Mouse (Mus musculus) embryonic facial prominence, embryonic 15.5 days (tissue): ENCODE results near the gene Trim50. TPM values are rescaled to one million over a fixed set of nuclear protein-coding genes. Genes with fewer than 3 reads are reported as not detected.
"Not testable (repeated sequence)": the region's sequence is repeated elsewhere in the genome, so short reads cannot be mapped to it uniquely, and the experiment has no call there.

Source experiments
- ATAC-seq: fragments of 200-750 bp; cut with Nextera tagmentation; 2 replicates; pipeline ENCODE4 v1.8.0; 2017; ENCODE audit warnings: low read depth, moderate TSS enrichment; ENCODE audit not compliant: insufficient number of reproducible peaks, low FRiP score, low TSS enrichment
- H3K27ac ChIP-seq: fragments of 300-500 bp; sonication (generic); replicated peaks from 2 replicates; pipeline ENCODE4 v1.5.1; 2015; ENCODE audit warnings: mild to moderate bottlenecking, inconsistent platforms
- H3K27me3 ChIP-seq: fragments of 300-500 bp; sonication (generic); 2 replicates; pipeline ENCODE4 v1.6.1; 2015; ENCODE audit warnings: inconsistent platforms
- H3K36me3 ChIP-seq: fragments of 300-500 bp; sonication (generic); 2 replicates; pipeline ENCODE4 v1.6.1; 2015; ENCODE audit warnings: mild to moderate bottlenecking, inconsistent platforms
- H3K4me1 ChIP-seq: fragments of 300-500 bp; sonication (generic); 2 replicates; pipeline ENCODE4 v1.6.1; 2015; ENCODE audit warnings: inconsistent platforms
- H3K4me2 ChIP-seq: fragments of 300-500 bp; sonication (generic); replicated peaks from 2 replicates; pipeline ENCODE4 v1.6.1; 2015; ENCODE audit warnings: mild to moderate bottlenecking, inconsistent platforms
- H3K4me3 ChIP-seq: fragments of 300-500 bp; sonication (generic); replicated peaks from 2 replicates; pipeline ENCODE4 v1.5.1; 2015; ENCODE audit warnings: mild to moderate bottlenecking, inconsistent platforms
- H3K9ac ChIP-seq: fragments of 300-500 bp; sonication (generic); 2 replicates; pipeline ENCODE4 v1.6.1; 2015; ENCODE audit warnings: inconsistent platforms
- H3K9me3 ChIP-seq: fragments of 300-500 bp; sonication (generic); replicated peaks from 2 replicates; pipeline ENCODE4 v1.6.1; 2016; ENCODE audit warnings: inconsistent platforms
- WGBS: fragments of 180-500 bp; shearing (Covaris S2); methylation state at CpG from one replicate; pipeline ENCODE4 v1.1.7; 2015; 5-methylcytosine and 5-hydroxymethylcytosine counted together
- polyA plus RNA-seq: library from polyadenylated mRNA; unstranded; fragments of >200 nt; fragmentation: Nextera tagmentation; extraction: Ambion mirVana; gene quantifications from 2 replicates; pipeline ENCODE4 v1.2.1, GENCODE M21; 2015

Trim50 gene
- polyA plus RNA-seq, 1 experiment from 2014 or later: not detected

DNA sequence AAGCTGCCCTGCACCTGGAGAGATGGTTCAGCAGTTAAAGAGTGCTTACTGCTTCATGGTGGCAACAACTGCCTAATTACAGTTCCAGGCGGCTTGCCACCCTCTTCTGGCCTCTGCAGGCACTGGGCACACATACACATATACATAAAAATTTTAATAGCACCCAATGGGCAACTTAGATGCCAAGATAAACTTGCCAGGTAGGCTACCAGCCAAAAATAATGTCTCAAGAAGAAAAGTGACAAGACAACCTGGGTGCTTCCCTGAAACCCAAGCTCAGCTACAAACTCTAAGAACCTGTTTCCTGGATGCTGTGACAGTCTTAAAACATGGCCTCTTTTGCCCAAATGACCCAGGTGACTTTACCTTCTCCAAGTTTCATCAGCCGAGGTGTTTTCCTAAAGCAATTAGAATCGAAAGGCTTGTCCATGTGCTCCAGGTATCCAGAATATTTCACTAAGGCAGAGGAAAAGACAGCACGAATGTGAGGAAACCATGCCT lies 5.5 kb upstream of the Trim50 start:
- no peak overlapping the region for H3K9ac ChIP-seq
- WGBS: 50% methylated on average over 4 of the region's 4 CpGs
- no peaks in the 10 kb centered on the region for H3K27me3 ChIP-seq

DNA sequence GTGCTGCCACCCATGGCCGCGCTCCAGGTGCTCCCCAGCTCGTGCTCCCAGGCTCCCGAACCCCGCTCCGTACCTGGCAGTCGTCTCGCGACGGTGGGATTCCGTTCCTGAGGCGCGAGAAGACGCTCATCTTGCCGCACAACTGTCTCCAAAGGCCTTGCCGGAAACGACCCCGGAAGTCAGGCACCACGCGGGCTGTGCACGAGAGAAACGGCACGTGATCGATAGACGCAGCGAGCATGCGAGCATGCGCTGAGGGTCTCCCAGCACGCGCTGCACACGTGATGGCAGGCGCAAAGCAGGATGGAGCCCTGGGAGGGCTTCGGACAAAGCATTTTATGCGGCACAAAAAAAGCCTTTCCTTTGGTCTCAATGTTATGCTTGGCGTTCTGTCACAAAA lies 3.2 kb upstream of the Trim50 start, which contains the start of gene Fkbp6:
Gene Fkbp6 (minus strand): TSS at position 183 of the 400 bp plus-strand sequence.
- 91% methylated on average over 35 of the region's 35 CpGs for WGBS
- Histone ChIP-seq H3K27ac (no peak within 1 kb of the TSS), H3K36me3 (no peaks in the 10 kb centered on the region), H3K9me3 (no peaks in the 10 kb centered on the region; the same call in 1 of the 2 replicates), H3K4me1 (no peaks in the 10 kb centered on the region), H3K9ac (no peak within 1 kb of the TSS), H3K4me2 (no peak within 1 kb of the TSS), H3K4me3 (no peak within 1 kb of the TSS), H3K27me3 (peaks cover 12% of the 10 kb centered on the region)
- ATAC-seq: no peak

More for the DNA sequence above, 5.5 kb upstream of the Trim50 start:
- H3K4me3 ChIP-seq: no peak overlapping the region
- H3K36me3 ChIP-seq: no peaks in the 10 kb centered on the region
- no peak for ATAC-seq
- H3K4me1 ChIP-seq: no peaks in the 10 kb centered on the region
- no peaks in the 10 kb centered on the region; the same call in 1 of the 2 replicates for H3K9me3 ChIP-seq
- H3K27ac ChIP-seq: no peak overlapping the region
- H3K4me2 ChIP-seq: no peak overlapping the region

DNA sequence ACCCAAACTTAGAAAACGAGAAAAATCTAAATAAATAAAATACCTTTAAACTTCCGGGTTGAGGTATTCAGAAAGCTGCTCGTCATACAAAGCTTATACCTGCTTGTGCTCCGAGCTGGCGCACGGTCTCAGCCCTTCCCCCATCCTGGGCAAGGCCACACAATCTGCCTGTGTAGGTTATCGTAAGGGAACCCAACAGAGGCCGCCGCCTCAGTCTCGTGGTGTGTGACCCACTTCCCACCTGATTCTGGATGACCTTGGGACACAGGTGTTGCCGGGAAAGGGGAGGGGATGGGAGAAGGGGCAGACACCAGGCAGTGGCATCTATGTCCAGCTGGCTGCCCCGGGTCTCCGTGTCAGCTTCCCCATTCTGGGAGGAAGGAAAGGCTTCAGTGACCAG lies 1.5 kb upstream of the Trim50 start:
- Histone ChIP-seq H3K4me2 (no peak overlapping the region), H3K9ac (no peak overlapping the region), H3K27me3 (peaks cover 15% of the 10 kb centered on the region), H3K4me3 (no peak overlapping the region), H3K36me3 (no peaks in the 10 kb centered on the region), H3K4me1 (no peaks in the 10 kb centered on the region), H3K27ac (no peak overlapping the region), H3K9me3 (no peaks in the 10 kb centered on the region; the same call in 1 of the 2 replicates)
- no peak for ATAC-seq
- WGBS: 81% methylated on average over 13 of the region's 13 CpGs

DNA sequence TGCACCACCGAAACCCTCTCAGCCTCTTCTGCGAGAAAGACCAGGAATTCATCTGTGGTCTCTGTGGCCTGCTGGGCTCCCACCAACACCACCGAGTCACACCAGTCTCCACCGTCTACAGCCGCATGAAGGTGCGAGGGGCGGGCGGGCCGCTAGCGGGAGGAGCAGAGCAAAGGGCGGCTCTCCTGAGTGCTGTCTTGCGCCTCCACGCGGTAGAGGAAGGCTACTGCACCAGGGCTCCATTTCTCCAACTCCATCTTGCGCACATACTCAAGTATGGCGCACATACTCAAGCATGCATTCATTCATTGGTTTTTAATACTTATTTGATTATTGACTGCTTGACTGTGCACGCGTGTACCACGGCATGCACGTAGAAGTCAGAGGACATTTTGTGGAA lies 469 bp downstream of the Trim50 start:
- no peaks in the 10 kb centered on the region for H3K36me3 ChIP-seq
- H3K27ac ChIP-seq: no peak overlapping the region
- H3K4me1 ChIP-seq: no peaks in the 10 kb centered on the region
- ATAC-seq: no peak
- H3K9me3 ChIP-seq: no peaks in the 10 kb centered on the region; the same call in none of the 2 replicates
- H3K4me3 ChIP-seq: no peak overlapping the region
- H3K27me3 ChIP-seq: peaks cover 15% of the 10 kb centered on the region
- 20% methylated on average over 20 of the region's 20 CpGs for WGBS
- H3K9ac ChIP-seq: no peak overlapping the region
- H3K4me2 ChIP-seq: no peak overlapping the region

DNA sequence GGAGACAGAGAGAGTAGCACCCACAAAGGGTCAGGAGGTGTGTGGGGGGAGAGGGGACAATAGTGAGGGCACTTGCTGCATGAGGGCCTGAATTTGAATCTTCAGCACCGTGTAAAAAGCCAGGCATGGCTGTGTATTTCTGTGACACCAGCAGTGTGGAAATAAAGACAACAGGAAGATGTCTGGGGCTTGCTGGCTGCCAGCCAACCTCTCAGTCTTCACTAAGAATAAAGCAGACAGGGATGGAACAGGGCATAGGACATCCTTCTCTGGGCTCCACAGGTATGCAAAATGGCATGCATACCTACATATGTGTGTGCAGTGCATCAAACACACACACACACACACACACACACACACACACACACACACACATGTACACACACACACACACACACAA lies 3.0 kb downstream of the Trim50 start:
- Histone ChIP-seq H3K4me2 (no peak overlapping the region), H3K9me3 (no peaks in the 10 kb centered on the region; the same call in 1 of the 2 replicates), H3K27me3 (peaks cover 15% of the 10 kb centered on the region), H3K9ac (no peak overlapping the region), H3K27ac (no peak overlapping the region), H3K4me1 (no peaks in the 10 kb centered on the region), H3K36me3 (no peaks in the 10 kb centered on the region), H3K4me3 (no peak overlapping the region)
- no peak for ATAC-seq
- 39% methylated on average over 1 of the region's 1 CpGs for WGBS

DNA sequence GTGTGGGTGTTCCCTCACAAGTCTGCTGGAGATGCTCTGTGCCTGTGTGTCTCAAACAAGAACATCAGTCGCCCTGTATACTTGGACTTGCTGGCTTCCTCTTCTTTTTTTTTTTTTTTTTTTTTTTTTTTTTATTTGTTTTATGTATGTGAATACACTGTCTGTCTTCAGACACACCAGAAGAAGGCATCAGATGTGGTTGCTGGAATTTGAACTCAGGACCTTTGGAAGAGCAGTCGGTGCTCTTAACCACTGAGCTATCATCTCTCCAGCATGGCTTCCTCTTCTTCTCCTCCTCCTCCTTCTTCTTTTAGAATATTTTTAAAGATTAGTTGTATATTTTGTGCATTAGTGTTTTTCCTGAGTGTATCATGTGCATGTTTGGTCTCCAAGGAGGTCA lies 4.5 kb downstream of the Trim50 start:
- no peak overlapping the region for H3K4me2 ChIP-seq
- peaks cover 15% of the 10 kb centered on the region for H3K27me3 ChIP-seq
- no peaks in the 10 kb centered on the region for H3K4me1 ChIP-seq
- H3K9ac ChIP-seq: no peak overlapping the region
- no peaks in the 10 kb centered on the region for H3K36me3 ChIP-seq
- no peak overlapping the region for H3K4me3 ChIP-seq
- WGBS: 84% methylated on average over 2 of the region's 2 CpGs
- H3K9me3 ChIP-seq: no peaks in the 10 kb centered on the region; the same call in 1 of the 2 replicates
- H3K27ac ChIP-seq: no peak overlapping the region
- ATAC-seq: peak; percentile 72; the same call in 1 of the 2 replicates

DNA sequence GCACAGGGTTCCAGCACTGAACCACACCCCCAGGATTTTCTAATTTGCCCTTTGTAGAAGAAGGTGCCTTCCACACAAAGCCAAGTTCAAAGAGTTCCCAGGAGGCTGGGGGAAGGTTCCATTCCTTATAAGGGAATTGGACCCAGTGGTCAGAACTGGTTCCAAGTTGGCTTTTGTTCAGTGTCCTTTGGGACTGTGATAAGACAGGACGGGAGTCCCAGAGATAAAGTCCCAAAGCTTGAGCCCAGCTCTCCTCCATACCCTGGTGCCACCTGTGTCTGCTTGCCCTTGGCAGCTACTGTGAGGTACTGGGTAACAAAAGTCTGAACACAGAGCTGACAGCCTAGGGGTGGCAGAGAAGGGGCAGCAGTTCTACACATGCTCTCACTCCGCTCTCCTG lies 6.7 kb downstream of the Trim50 start:
- Histone ChIP-seq H3K4me1 (no peaks in the 10 kb centered on the region), H3K27ac (no peak overlapping the region), H3K4me2 (no peak overlapping the region), H3K9ac (no peak overlapping the region), H3K36me3 (no peaks in the 10 kb centered on the region), H3K27me3 (0 out of 2 replicates have a peak, but pooled peaks cover 3% of the 10 kb centered on the region), H3K9me3 (no peaks in the 10 kb centered on the region; the same call in 1 of the 2 replicates), H3K4me3 (no peak overlapping the region)
- WGBS: 89% methylated on average over 2 of the region's 2 CpGs
- ATAC-seq: no peak

DNA sequence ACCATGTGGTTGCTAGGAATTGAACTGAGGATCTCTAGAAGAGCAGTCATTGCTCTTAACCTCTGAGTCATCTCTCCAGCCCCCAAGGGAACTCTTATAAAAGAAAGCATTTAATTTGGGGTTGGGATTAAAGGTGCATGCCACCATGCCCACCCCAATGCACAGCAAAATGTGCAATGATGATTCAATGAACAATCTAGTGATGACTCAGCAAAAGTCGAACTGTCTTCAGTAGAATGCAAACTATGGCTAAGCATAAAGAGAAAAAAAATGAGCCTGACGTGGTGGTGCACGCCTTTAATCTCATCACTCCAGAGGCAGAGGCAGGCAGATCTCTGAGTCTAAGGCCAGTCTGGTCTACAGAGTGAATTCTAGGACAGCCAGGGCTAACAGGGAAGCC lies 9.5 kb downstream of the Trim50 start:
- 79% methylated on average over 3 of the region's 3 CpGs for WGBS
- Histone ChIP-seq H3K27me3 (no peaks in the 10 kb centered on the region), H3K9ac (no peak overlapping the region), H3K27ac (no peak overlapping the region), H3K36me3 (no peaks in the 10 kb centered on the region), H3K4me3 (no peak overlapping the region), H3K4me2 (no peak overlapping the region), H3K9me3 (no peaks in the 10 kb centered on the region; the same call in 1 of the 2 replicates), H3K4me1 (no peaks in the 10 kb centered on the region)
- no peak for ATAC-seq

DNA sequence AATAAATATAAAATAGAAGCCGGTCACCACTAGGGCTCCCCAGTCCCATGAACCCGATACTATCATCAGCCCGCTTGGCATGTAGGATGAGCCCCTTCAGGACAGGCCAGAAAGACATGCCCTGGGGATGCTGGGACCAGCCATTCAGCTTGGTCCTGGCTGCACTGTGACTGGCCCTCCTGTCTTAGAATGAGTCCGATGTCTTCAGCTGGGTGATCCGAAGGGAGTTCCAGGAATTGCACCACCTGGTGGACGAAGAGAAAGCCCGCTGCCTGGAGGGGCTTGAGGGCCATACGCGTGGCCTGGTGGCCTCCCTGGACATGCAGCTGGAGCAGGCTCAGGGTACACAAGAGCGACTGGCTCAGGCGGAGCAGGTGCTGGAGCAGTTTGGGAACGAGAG lies 10.4 kb downstream of the Trim50 start:
- H3K27me3 ChIP-seq: no peaks in the 10 kb centered on the region
- no peak overlapping the region for H3K9ac ChIP-seq
- H3K4me2 ChIP-seq: no peak overlapping the region
- H3K4me3 ChIP-seq: no peak overlapping the region
- no peaks in the 10 kb centered on the region for H3K36me3 ChIP-seq
- ATAC-seq: no peak; the same call in 1 of the 2 replicates
- no peak overlapping the region for H3K27ac ChIP-seq
- no peaks in the 10 kb centered on the region for H3K9me3 ChIP-seq
- 25% methylated on average over 12 of the region's 12 CpGs for WGBS
- no peaks in the 10 kb centered on the region for H3K4me1 ChIP-seq

DNA sequence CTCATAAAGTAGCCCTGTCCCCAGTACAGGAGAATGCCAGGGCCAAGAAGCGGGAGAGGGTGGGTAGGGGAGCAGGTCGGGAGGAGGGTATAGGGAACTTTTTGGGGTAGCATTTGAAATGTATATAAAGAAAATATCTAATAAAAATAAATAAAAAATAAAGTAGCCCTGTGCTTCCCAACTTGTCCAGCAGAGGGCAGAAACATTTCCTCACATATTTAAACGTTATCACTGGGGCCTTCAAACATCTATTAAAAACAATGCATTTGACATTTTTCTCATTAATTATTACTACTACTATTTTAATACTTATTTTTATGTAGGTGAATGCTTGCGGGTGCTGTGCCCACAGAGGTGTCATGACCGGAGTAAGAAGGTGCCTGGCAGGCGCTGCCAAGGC lies 14.7 kb downstream of the Trim50 start:
- Histone ChIP-seq H3K4me1 (peaks cover 8% of the 10 kb centered on the region), H3K4me3 (no peak overlapping the region), H3K4me2 (no peak overlapping the region), H3K9ac (no peak overlapping the region), H3K27ac (no peak overlapping the region), H3K9me3 (no peaks in the 10 kb centered on the region), H3K36me3 (peaks cover 16% of the 10 kb centered on the region), H3K27me3 (no peaks in the 10 kb centered on the region)
- ATAC-seq: no peak
- 53% methylated on average over 6 of the region's 6 CpGs for WGBS

DNA sequence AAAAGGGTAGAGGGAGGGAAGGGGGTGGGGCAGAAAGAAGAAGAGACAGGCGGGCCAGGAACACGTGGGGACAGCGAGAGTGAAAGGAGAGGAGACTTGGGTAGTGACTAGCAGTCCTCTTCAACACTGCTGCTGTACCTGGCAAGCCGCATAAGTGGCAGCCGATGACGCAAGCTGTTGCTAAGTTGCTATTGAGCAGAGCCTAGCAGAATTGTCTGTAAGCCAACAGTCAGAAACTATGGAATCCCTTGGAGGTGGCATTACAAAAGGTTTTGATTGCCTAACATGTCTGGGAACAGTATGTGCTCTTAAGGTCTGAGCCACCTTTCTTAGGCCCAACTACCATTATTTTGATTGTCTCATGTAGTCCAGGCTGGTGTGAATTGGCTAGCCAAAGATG lies 15.2 kb downstream of the Trim50 start:
- no peak overlapping the region for H3K9ac ChIP-seq
- H3K4me1 ChIP-seq: peaks cover 8% of the 10 kb centered on the region
- WGBS: 80% methylated on average over 6 of the region's 6 CpGs
- H3K27ac ChIP-seq: no peak overlapping the region
- no peaks in the 10 kb centered on the region for H3K27me3 ChIP-seq
- ATAC-seq: no peak
- H3K9me3 ChIP-seq: no peaks in the 10 kb centered on the region
- H3K4me2 ChIP-seq: no peak overlapping the region
- H3K4me3 ChIP-seq: no peak overlapping the region
- H3K36me3 ChIP-seq: peaks cover 18% of the 10 kb centered on the region

DNA sequence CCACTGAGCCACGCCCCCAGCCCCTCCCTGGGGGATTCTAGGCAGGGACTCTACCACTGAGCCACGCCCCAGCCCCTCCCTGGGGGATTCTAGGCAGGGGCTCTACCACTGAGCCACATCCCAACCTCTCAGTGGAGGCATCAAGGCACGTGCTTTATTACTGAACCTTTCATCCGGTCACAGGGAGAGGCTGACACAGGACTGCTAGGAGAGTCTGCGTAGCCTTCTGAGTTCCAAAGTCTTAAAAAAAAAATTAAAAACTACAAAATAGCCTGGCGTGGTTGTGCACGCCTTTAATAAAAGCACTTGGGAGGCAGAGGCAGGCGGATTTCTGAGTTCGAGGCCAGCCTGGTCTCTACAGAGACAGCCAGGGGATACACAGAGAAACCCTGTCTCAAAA lies 16.1 kb downstream of the Trim50 start:
- not testable (repeated sequence) for H3K9me3 ChIP-seq, ATAC-seq, H3K27me3 ChIP-seq, H3K4me1 ChIP-seq
- H3K4me3 ChIP-seq: peak overlapping the region; percentile 94
- H3K27ac ChIP-seq: peak overlapping the region; percentile 89; the same call in 1 of the 2 replicates
- H3K36me3 ChIP-seq: peaks cover 27% of the 10 kb centered on the region
- peak overlapping the region; percentile 82 for H3K4me2 ChIP-seq
- 58% methylated on average over 9 of the region's 9 CpGs for WGBS
- peak overlapping the region; percentile 90; the same call in 1 of the 2 replicates for H3K9ac ChIP-seq
